Mouse (Mus musculus) lung, postnatal 0 days (tissue): Measurements from ENCODE around the gene Grsf1.

Experiments
- CTCF ChIP-seq: IDR thresholded peaks from 2 replicates; pipeline ENCODE4 v1.5.1; 2016; ENCODE audit warnings: antibody characterized with exemption, mild to moderate bottlenecking
- EP300 ChIP-seq: IDR thresholded peaks from 2 replicates; pipeline ENCODE4 v1.6.1; 2016; ENCODE audit warnings: antibody characterized with exemption, mild to moderate bottlenecking, control low read depth

DNA sequence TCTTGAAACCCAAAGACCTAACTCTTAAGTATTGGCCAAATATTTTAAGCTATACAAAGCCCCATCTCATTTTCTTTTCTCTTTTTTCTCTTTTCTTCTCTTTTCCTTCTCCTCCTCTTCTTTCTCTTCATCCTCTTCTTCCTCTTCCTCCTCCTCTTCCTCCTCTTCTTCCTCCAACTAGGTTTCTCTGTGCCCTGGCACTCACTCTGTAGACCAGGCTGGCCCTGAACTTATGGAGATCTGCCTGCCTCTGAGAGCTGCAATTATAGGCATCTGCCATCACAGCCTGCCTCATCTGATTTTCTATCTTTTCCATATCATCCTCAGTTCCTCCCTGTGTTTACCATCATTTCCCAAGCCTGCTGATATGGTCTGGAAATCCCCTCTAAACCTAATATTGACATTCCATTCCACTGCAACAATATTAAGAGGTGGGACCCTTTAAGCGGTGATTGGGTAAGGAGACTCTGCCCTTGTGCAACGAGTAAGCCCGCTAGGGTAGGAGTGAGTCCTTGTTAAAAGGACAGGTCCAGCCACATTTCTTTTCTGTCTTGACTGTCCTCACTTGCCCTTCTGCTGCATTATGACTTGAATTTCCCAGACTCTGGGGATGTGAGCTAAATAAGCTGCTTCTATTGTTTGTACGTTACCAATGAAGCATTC, 23.4 kb upstream of the Grsf1 start:
- no peak for TF ChIP-seq CTCF
- TF ChIP-seq EP300, result peak; percentile 24; the same call in 1 of the 2 replicates
